13 mouse cellular contexts compared by ENCODE assay signal in the genomic region with DNA sequence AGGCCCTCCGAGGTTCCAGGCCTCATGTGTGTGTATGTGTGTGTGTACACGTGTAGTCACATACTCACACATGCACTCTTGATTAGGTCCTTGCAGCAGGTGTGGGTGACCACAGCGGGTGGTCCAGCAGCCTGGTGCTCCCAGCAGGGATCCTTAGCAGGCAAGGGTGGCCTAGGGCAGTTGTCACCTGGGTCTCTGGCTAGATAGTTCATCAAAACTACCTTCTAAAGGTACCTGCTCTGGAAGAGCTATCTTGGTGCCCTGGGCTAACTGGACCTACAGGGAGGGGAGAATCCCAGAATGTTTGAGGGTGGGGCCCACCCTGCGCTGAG. TPM values are rescaled to one million over a fixed set of nuclear protein-coding genes. Genes with fewer than 3 reads are reported as not detected.
DNase-seq lines count a peak whose midpoint lies in the region; ATAC-seq lines count a peak whose summit lies in the region.
"Had no signal": no experiment of that assay in that cellular context is flagged by ENCODE, and none has a peak within 500 bp of the region (broad histone marks: within the 10 kb centered on the region; RNA-seq: fewer than 3 reads in every experiment).

No protein-coding gene starts in this region.

- H3K27ac ChIP-seq in embryonic facial prominence, embryonic 10.5 days (replicated peaks) = no peak overlapping the region
- H3K27ac ChIP-seq in forebrain, embryonic 12.5 days = no peak overlapping the region
- no peak overlapping the region for H3K27ac ChIP-seq in hindbrain, embryonic 14.5 days
- H3K27ac ChIP-seq in midbrain, embryonic 16.5 days (ENCODE audit: low read length) = no peak overlapping the region
- H3K27ac ChIP-seq: limb, embryonic 12.5 days; macrophage had no signal

- no peak for DNase-seq in embryonic facial prominence, embryonic 10.5 days (ENCODE audit: low spot score)
- DNase-seq in hindbrain, embryonic 14.5 days (ENCODE audit: low spot score) = no peak
- DNase-seq in spleen, postnatal 36 days (ENCODE audit: low spot score in 2 of 2) = no peak
- DNase-seq in heart, adult 9 months (ENCODE audit: low spot score in 2 of 2) = no peak
- DNase-seq: gastrocnemius, postnatal 25 days; kidney, postnatal 36 days; thymus, postnatal 14 days had no signal

- H3K4me1 ChIP-seq in embryonic facial prominence, embryonic 10.5 days = peaks cover 27% of the 10 kb centered on the region
- H3K4me1 ChIP-seq in forebrain, embryonic 12.5 days = peaks cover 29% of the 10 kb centered on the region
- H3K4me1 ChIP-seq in hindbrain, embryonic 14.5 days (replicated peaks; ENCODE audit: control insufficient read depth, insufficient read depth, low read length) = peaks cover 20% of the 10 kb centered on the region
- H3K4me1 ChIP-seq in midbrain, embryonic 16.5 days (ENCODE audit: control insufficient read depth, insufficient read depth, low read length) = peaks cover 19% of the 10 kb centered on the region

- H3K9me3 ChIP-seq in embryonic facial prominence, embryonic 10.5 days = no peaks in the 10 kb centered on the region
- peaks cover 2% of the 10 kb centered on the region; the same call in 1 of the 2 replicates for H3K9me3 ChIP-seq in forebrain, embryonic 12.5 days
- no peaks in the 10 kb centered on the region for H3K9me3 ChIP-seq in hindbrain, embryonic 14.5 days (ENCODE audit: control insufficient read depth, low read length)
- peaks cover 2% of the 10 kb centered on the region; the same call in 1 of the 2 replicates for H3K9me3 ChIP-seq in midbrain, embryonic 16.5 days (replicated peaks; ENCODE audit: control insufficient read depth, low read length, poor library complexity, severe bottlenecking)

- WGBS in embryonic facial prominence, embryonic 10.5 days = 57% methylated on average over 4 of the region's 4 CpGs
- WGBS in forebrain, embryonic 12.5 days = 56% methylated on average over 4 of the region's 4 CpGs
- WGBS in hindbrain, embryonic 14.5 days = 44% methylated on average over 4 of the region's 4 CpGs
- 45% methylated on average over 4 of the region's 4 CpGs for WGBS in midbrain, embryonic 16.5 days

- H3K4me3 ChIP-seq in embryonic facial prominence, embryonic 10.5 days = 0 out of 2 replicates have a peak overlapping the region, but pooled peaks have one; percentile 62
- peak overlapping the region; percentile 59 for H3K4me3 ChIP-seq in forebrain, embryonic 12.5 days (replicated peaks)
- H3K4me3 ChIP-seq in hindbrain, embryonic 14.5 days (replicated peaks; ENCODE audit: low read length) = peak overlapping the region; percentile 79
- H3K4me3 ChIP-seq in midbrain, embryonic 16.5 days (ENCODE audit: low read depth, low read length) = peak overlapping the region; percentile 79

- peak overlapping the region; percentile 68 for H3K4me2 ChIP-seq in forebrain, embryonic 12.5 days
- peak overlapping the region; percentile 89 for H3K4me2 ChIP-seq in hindbrain, embryonic 14.5 days (replicated peaks)
- H3K4me2 ChIP-seq in midbrain, embryonic 16.5 days (ENCODE audit: low read length) = peak overlapping the region; percentile 94
- H3K4me2 ChIP-seq: limb, embryonic 12.5 days had no signal

- no peaks in the 10 kb centered on the region for H3K36me3 ChIP-seq in embryonic facial prominence, embryonic 10.5 days (replicated peaks)
- H3K36me3 ChIP-seq in forebrain, embryonic 12.5 days (replicated peaks) = no peaks in the 10 kb centered on the region
- H3K36me3 ChIP-seq in hindbrain, embryonic 14.5 days (replicated peaks; ENCODE audit: control insufficient read depth, insufficient read depth) = no peaks in the 10 kb centered on the region
- no peaks in the 10 kb centered on the region for H3K36me3 ChIP-seq in midbrain, embryonic 16.5 days (ENCODE audit: control insufficient read depth, insufficient read depth, low read length)
- H3K36me3 ChIP-seq: limb, embryonic 12.5 days had no signal

- H3K27me3 ChIP-seq in embryonic facial prominence, embryonic 10.5 days (replicated peaks; ENCODE audit: low read depth, poor library complexity, severe bottlenecking) = peaks cover 77% of the 10 kb centered on the region
- peaks cover 72% of the 10 kb centered on the region for H3K27me3 ChIP-seq in forebrain, embryonic 12.5 days
- H3K27me3 ChIP-seq in hindbrain, embryonic 14.5 days (ENCODE audit: control insufficient read depth, insufficient read depth, low read length) = peaks cover 10% of the 10 kb centered on the region; the same call in 1 of the 2 replicates
- 0 out of 2 replicates have a peak, but pooled peaks cover 3% of the 10 kb centered on the region for H3K27me3 ChIP-seq in midbrain, embryonic 16.5 days (ENCODE audit: control insufficient read depth, insufficient read depth, low read depth, low read length)

- no peak for ATAC-seq in forebrain, embryonic 12.5 days (ENCODE audit: low FRiP score)
- no peak for ATAC-seq in hindbrain, embryonic 14.5 days (ENCODE audit: low FRiP score)
- no peak for ATAC-seq in midbrain, embryonic 16.5 days
- no peak for ATAC-seq in granulocyte monocyte progenitor cell, adult 5-6 weeks (replicated peaks; ENCODE audit: poor library complexity, severe bottlenecking)
- ATAC-seq: inflammation-experienced regulatory T-cells, adult 6 months had no signal

- H3K9ac ChIP-seq in forebrain, embryonic 12.5 days = peak overlapping the region; percentile 61
- peak overlapping the region; percentile 88 for H3K9ac ChIP-seq in hindbrain, embryonic 14.5 days
- peak overlapping the region; percentile 87 for H3K9ac ChIP-seq in midbrain, embryonic 16.5 days (ENCODE audit: low read depth, low read length)
- H3K9ac ChIP-seq: limb, embryonic 12.5 days had no signal

RNA-seq across cellular contexts. Expression of a gene that starts 2.9 kb away (rescaled TPM):
- 5.2 and 5.7 TPM in 2 replicates for polyA plus RNA-seq in embryonic facial prominence, embryonic 10.5 days (2016; fragmentation: Nextera tagmentation; extraction: Ambion mirVana)
- 27.4 and 30.1 TPM in 2 replicates for polyA plus RNA-seq in forebrain, embryonic 12.5 days (2016; fragmentation: Nextera tagmentation; extraction: Ambion mirVana)
- polyA plus RNA-seq in hindbrain, embryonic 14.5 days (2014; fragmentation: Nextera tagmentation; extraction: Ambion mirVana) = 90.1 and 93.1 TPM in 2 replicates
- 105 and 106 TPM in 2 replicates for polyA plus RNA-seq in midbrain, embryonic 16.5 days (2015; fragmentation: Nextera tagmentation; extraction: Ambion mirVana)
- not detected in 2 replicates for total RNA-seq in granulocyte monocyte progenitor cell, adult 5-6 weeks (2014; fragmentation: Nextera tagmentation)
- total RNA-seq in granulocyte monocyte progenitor cell, adult 5-6 weeks (2017) = not detected in 2 replicates
- total RNA-seq: gastrocnemius, postnatal 25 days had no signal
- polyA plus RNA-seq: inflammation-experienced regulatory T-cells, adult 6 months had no signal
